Mouse (Mus musculus): ENCODE results near the gene Ssr2. TPM values are rescaled to one million over a fixed set of nuclear protein-coding genes. Genes with fewer than 3 reads are reported as not detected.

The Ssr2 gene
- total RNA-seq, 1 experiment = 827 TPM

- in situ Hi-C loops (cut with MboI; ENCODE audit: low sequenced_read_pairs in 2 of 2, unreplicated experiment in 2 of 2) = no loop called here
- peak; percentile 75 for DNase-seq (ENCODE audit: low read depth, low spot score)
- Histone ChIP-seq H3K9ac (ENCODE audit: insufficient read depth, low read depth, low read length, poor library complexity, severe bottlenecking) (peak within 1 kb of the TSS; percentile 99), H3K27ac (ENCODE audit: insufficient read depth, low read depth, low read length, poor library complexity, severe bottlenecking) (peak within 1 kb of the TSS; percentile 99), H3K4me1 (ENCODE audit: control insufficient read depth in 2 of 2, insufficient read depth in 2 of 2, low read length in 2 of 2, poor library complexity in 1 of 2) (peaks cover 0 to 23% of the 10 kb centered on the region in 2 experiments; a peak in 3 of 4 replicates), H3K36me3 (ENCODE audit: control insufficient read depth, insufficient read depth, low read length, poor library complexity, severe bottlenecking) (peaks cover 30% of the 10 kb centered on the region), H3K9me3 (ENCODE audit: control insufficient read depth, insufficient read depth, low read depth, low read length) (no peaks in the 10 kb centered on the region), H3K4me3 (ENCODE audit: insufficient read depth in 1 of 2, low read depth in 1 of 2, low read length in 2 of 2, poor library complexity in 1 of 2, severe bottlenecking in 1 of 2) (peak within 1 kb of the TSS; percentile 83 to 96)
- TF ChIP-seq CHD2 (IDR thresholded peaks at IDR 0.05; ENCODE audit: low read depth, low read length) (no peak), HCFC1 (IDR thresholded peaks at IDR 0.05; ENCODE audit: borderline replicate concordance, insufficient read depth, low read length) (peak; percentile 42; the same call in 1 of the 2 replicates), MAFK (IDR thresholded peaks at IDR 0.05; ENCODE audit: insufficient read depth, low read depth, low read length) (no peak)
These were observed 22.2 kb upstream of the Ssr2 start, which contains the start of gene Ubqln4 for GRCm38 (mm10) chr3:88553525-88553879. Ubqln4 (plus strand) TSS chr3:88553758.

- peak overlapping the region; percentile 88 for H3K27ac ChIP-seq (ENCODE audit: insufficient read depth, low read depth, low read length, poor library complexity, severe bottlenecking)
- H3K9me3 ChIP-seq (ENCODE audit: control insufficient read depth, insufficient read depth, low read depth, low read length) = no peaks in the 10 kb centered on the region
- DNase-seq (ENCODE audit: low read depth, low spot score) = no peak
- TF ChIP-seq CHD2 (IDR thresholded peaks at IDR 0.05; ENCODE audit: low read depth, low read length) = no peak
- no peak for TF ChIP-seq ZNF384 (IDR thresholded peaks at IDR 0.05; ENCODE audit: low read depth, low read length)
- TF ChIP-seq ZC3H11A (IDR thresholded peaks at IDR 0.05; ENCODE audit: borderline replicate concordance, low read depth, low read length) = no peak
- no peak for TF ChIP-seq HCFC1 (IDR thresholded peaks at IDR 0.05; ENCODE audit: borderline replicate concordance, insufficient read depth, low read length)
- TF ChIP-seq MAFK (IDR thresholded peaks at IDR 0.05; ENCODE audit: insufficient read depth, low read depth, low read length) = no peak
- H3K4me3 ChIP-seq (ENCODE audit: insufficient read depth in 1 of 2, low read depth in 1 of 2, low read length in 2 of 2, poor library complexity in 1 of 2, severe bottlenecking in 1 of 2) = peak overlapping the region; percentile 83 to 96
- peak overlapping the region; percentile 99 for H3K9ac ChIP-seq (ENCODE audit: insufficient read depth, low read depth, low read length, poor library complexity, severe bottlenecking)
- H3K36me3 ChIP-seq (ENCODE audit: control insufficient read depth, insufficient read depth, low read length, poor library complexity, severe bottlenecking) = peaks cover 29% of the 10 kb centered on the region
- peaks cover 0 to 19% of the 10 kb centered on the region in 2 experiments; a peak in 3 of 4 replicates for H3K4me1 ChIP-seq (ENCODE audit: control insufficient read depth in 2 of 2, insufficient read depth in 2 of 2, low read length in 2 of 2, poor library complexity in 1 of 2)
- in situ Hi-C loops (cut with MboI; ENCODE audit: low sequenced_read_pairs in 2 of 2, unreplicated experiment in 2 of 2) = no loop called here
These were observed 21.6 kb upstream of the Ssr2 start for GRCm38 (mm10) chr3:88553880-88554586.

- in situ Hi-C loops (cut with MboI; ENCODE audit: low sequenced_read_pairs in 2 of 2, unreplicated experiment in 2 of 2) = no loop called here
These were observed 20.5 kb upstream of the Ssr2 start for GRCm38 (mm10) chr3:88555069-88555605.

GRCm38 (mm10) chr3:88555731-88556130, 19.9 kb upstream of the Ssr2 start:
- TF ChIP-seq CHD2 (IDR thresholded peaks at IDR 0.05; ENCODE audit: low read depth, low read length) = no peak
- no peak for TF ChIP-seq MAFK (IDR thresholded peaks at IDR 0.05; ENCODE audit: insufficient read depth, low read depth, low read length)
- no peak for TF ChIP-seq HCFC1 (IDR thresholded peaks at IDR 0.05; ENCODE audit: borderline replicate concordance, insufficient read depth, low read length)
- no peak for TF ChIP-seq ZC3H11A (IDR thresholded peaks at IDR 0.05; ENCODE audit: borderline replicate concordance, low read depth, low read length)
- no peak for TF ChIP-seq ZNF384 (IDR thresholded peaks at IDR 0.05; ENCODE audit: low read depth, low read length)
- Histone ChIP-seq H3K36me3 (ENCODE audit: control insufficient read depth, insufficient read depth, low read length, poor library complexity, severe bottlenecking) (peaks cover 42% of the 10 kb centered on the region), H3K27ac (ENCODE audit: insufficient read depth, low read depth, low read length, poor library complexity, severe bottlenecking) (no peak overlapping the region), H3K9me3 (ENCODE audit: control insufficient read depth, insufficient read depth, low read depth, low read length) (no peaks in the 10 kb centered on the region), H3K4me3 (ENCODE audit: insufficient read depth in 1 of 2, low read depth in 1 of 2, low read length in 2 of 2, poor library complexity in 1 of 2, severe bottlenecking in 1 of 2) (no peak overlapping the region), H3K9ac (ENCODE audit: insufficient read depth, low read depth, low read length, poor library complexity, severe bottlenecking) (peak overlapping the region; percentile 22; the same call in 1 of the 2 replicates), H3K4me1 (ENCODE audit: control insufficient read depth in 2 of 2, insufficient read depth in 2 of 2, low read length in 2 of 2, poor library complexity in 1 of 2) (peaks cover 0 to 14% of the 10 kb centered on the region in 2 experiments; a peak in 2 of 4 replicates)
- no peak for DNase-seq (ENCODE audit: low read depth, low spot score)
- in situ Hi-C loops (cut with MboI; ENCODE audit: low sequenced_read_pairs in 2 of 2, unreplicated experiment in 2 of 2) = no loop called here

More at GRCm38 (mm10) chr3:88555069-88555605, 20.5 kb upstream of the Ssr2 start:
- no peak for DNase-seq (ENCODE audit: low read depth, low spot score)
- H3K27ac ChIP-seq (ENCODE audit: insufficient read depth, low read depth, low read length, poor library complexity, severe bottlenecking) = no peak overlapping the region
- TF ChIP-seq MAFK (IDR thresholded peaks at IDR 0.05; ENCODE audit: insufficient read depth, low read depth, low read length) (no peak), CHD2 (IDR thresholded peaks at IDR 0.05; ENCODE audit: low read depth, low read length) (no peak), ZNF384 (IDR thresholded peaks at IDR 0.05; ENCODE audit: low read depth, low read length) (no peak), HCFC1 (IDR thresholded peaks at IDR 0.05; ENCODE audit: borderline replicate concordance, insufficient read depth, low read length) (no peak), ZC3H11A (IDR thresholded peaks at IDR 0.05; ENCODE audit: borderline replicate concordance, low read depth, low read length) (no peak)
- H3K4me3 ChIP-seq (ENCODE audit: insufficient read depth in 1 of 2, low read depth in 1 of 2, low read length in 2 of 2, poor library complexity in 1 of 2, severe bottlenecking in 1 of 2) = peak overlapping the region in 1 of 2 experiments; percentile 83; a peak in 3 of 4 replicates
- H3K4me1 ChIP-seq (ENCODE audit: control insufficient read depth in 2 of 2, insufficient read depth in 2 of 2, low read length in 2 of 2, poor library complexity in 1 of 2) = peaks cover 0 to 16% of the 10 kb centered on the region in 2 experiments; a peak in 3 of 4 replicates
- peak overlapping the region; percentile 37; the same call in 1 of the 2 replicates for H3K9ac ChIP-seq (ENCODE audit: insufficient read depth, low read depth, low read length, poor library complexity, severe bottlenecking)
- peaks cover 38% of the 10 kb centered on the region for H3K36me3 ChIP-seq (ENCODE audit: control insufficient read depth, insufficient read depth, low read length, poor library complexity, severe bottlenecking)
- no peaks in the 10 kb centered on the region for H3K9me3 ChIP-seq (ENCODE audit: control insufficient read depth, insufficient read depth, low read depth, low read length)

Data from ES-E14 (cell line).